Mouse (Mus musculus): ENCODE data around the gene Dedd.

DNA sequence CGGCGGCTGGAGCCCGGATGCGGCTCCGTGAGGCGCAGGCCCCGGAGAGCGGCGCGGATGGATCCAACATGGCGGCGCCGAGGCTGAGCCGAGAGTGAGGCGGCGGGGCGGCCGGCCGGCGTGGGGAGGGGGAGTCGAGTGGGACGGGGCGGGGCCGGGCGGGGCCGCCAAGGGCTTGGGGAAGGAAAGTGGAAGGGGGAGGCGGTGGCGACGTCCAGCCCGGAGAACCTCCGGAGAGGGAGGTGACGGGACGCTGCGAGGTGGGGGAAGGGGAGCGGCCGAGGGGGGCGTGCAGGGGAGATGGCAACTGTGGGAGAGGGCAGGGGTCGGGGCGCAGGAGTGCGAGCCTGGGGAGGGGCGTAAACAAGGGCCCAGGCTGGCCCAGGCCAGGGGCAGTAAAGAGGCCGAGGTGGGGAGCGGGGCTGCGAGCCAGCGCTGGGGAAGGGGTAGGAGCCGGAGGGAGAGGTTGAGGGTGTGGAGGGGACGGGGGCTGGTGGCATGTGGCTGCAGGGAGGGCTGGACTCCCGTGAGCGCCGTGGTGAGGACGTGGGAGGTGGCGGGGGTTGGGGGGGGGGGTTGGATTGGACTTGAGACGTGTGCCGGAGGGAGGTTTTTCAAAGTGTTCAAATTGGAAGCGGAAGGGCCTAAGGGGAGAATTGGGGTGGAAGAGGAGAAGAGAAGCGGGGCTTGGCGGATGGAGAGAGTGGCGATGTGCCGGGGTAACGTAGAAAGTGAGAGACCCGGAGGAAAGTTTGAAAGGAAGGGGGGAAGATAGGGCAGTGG is 679 bp downstream of the Dedd start:
- TF ChIP-seq CTCF (IDR thresholded peaks at IDR 0.05; ENCODE audit: low read depth): no peak
- no peak for TF ChIP-seq EP300 (IDR thresholded peaks at IDR 0.05; ENCODE audit: low read depth)
